In the genomic region with DNA sequence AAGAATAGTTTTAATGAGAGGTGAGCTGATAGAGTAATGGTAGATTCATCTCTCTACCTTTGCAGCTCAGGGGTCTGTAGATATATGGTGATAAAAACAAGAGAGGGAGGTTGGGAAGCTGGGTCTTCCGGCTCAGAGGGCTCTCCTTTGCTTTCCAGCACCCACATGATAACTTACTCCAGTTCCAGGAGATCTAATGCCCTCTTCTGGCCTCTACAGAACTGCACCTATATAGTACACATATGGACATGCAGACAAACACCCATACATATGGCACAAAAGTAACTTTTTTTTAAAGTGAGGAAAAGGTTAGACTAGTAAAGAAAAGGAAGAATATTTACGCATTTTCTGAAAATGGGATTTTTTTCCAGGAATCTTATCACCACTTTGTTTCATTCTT, we compare ENCODE assay signal across 2 mouse cellular contexts.
TF ChIP-seq lines count a peak whose summit lies in the region.

No protein-coding gene starts in this region.

TF ChIP-seq in CH12.LX, 34 proteins besides CTCF, POLR2A, EP300 and RAD21:
- TF ChIP-seq ELF1 (IDR thresholded peaks at IDR 0.05; ENCODE audit: low read depth, low read length) = no peak
- peak; percentile 15; the same call in 1 of the 2 replicates for TF ChIP-seq SMC3 (IDR thresholded peaks at IDR 0.05; ENCODE audit: low read depth, low read length)
TF ChIP-seq in CH12.LX: peak in this region for 1.

TF ChIP-seq in ES-E14, 5 proteins besides CTCF, POLR2A, EP300 and RAD21:
- TF ChIP-seq ZC3H11A (IDR thresholded peaks at IDR 0.05; ENCODE audit: borderline replicate concordance, low read depth, low read length) = peak; percentile 58; the same call in 1 of the 2 replicates
- no peak for TF ChIP-seq HCFC1 (IDR thresholded peaks at IDR 0.05; ENCODE audit: borderline replicate concordance, insufficient read depth, low read length)
- TF ChIP-seq CHD2 (IDR thresholded peaks at IDR 0.05; ENCODE audit: low read depth, low read length) = no peak
- no peak for TF ChIP-seq MAFK (IDR thresholded peaks at IDR 0.05; ENCODE audit: insufficient read depth, low read depth, low read length)
- no peak for TF ChIP-seq ZNF384 (IDR thresholded peaks at IDR 0.05; ENCODE audit: low read depth, low read length)
